Mouse (Mus musculus) megakaryocyte, embryonic 14.5 days (primary cell): ENCODE data around the gene Gm6217.

Experiments
- FLI1 ChIP-seq: IDR thresholded peaks from 2 replicates; pipeline ENCODE4 v1.6.1; 2012; ENCODE audit warnings: low read length, inconsistent platforms, mixed read lengths
- GATA1 ChIP-seq: IDR thresholded peaks from 3 replicates; pipeline ENCODE4 v1.6.1; 2012; ENCODE audit warnings: mixed read lengths, low read length, inconsistent platforms, borderline replicate concordance

DNA sequence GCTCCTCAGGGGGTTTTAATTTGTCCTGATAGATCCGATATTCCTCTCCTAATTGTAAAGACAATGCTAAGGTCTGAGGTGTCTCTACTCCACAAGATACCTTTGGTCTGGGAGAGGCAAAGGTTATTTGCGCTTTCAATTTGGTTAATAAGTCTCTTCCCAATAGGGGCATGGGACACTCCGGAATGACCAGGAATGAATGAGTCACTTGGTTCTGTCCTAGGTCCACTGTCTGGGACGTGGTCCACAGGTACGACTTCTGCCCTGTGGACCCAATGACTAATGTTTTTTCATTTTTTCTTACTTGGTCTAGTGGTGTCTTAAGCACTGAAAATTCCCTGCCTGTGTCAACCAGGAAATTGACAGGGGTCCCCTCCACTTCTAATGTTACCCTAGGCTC, 7.5 kb upstream of the Gm6217 start:
- TF ChIP-seq GATA1 (no peak), FLI1 (no peak)
